Mouse (Mus musculus) stomach, postnatal 0 days (tissue): ENCODE data around the gene Ascc2.

ENCODE experiments used
- CTCF ChIP-seq: IDR thresholded peaks from 2 replicates; pipeline ENCODE4 v1.5.1; 2016; ENCODE audit warnings: antibody characterized with exemption, low read depth, mild to moderate bottlenecking, moderate library complexity
- EP300 ChIP-seq: optimal IDR thresholded peaks from 2 replicates; pipeline ENCODE3; 2016; ENCODE audit warnings: antibody characterized with exemption

GRCm38 (mm10) chr11:4662496-4662878 is 24.9 kb downstream of the Ascc2 start:
- TF ChIP-seq CTCF (no peak), EP300 (no peak)
